ENCODE assay signal across 8 mouse cellular contexts in genomic region chr9:120866709-120867108, GRCm38 (mm10).
DNase-seq lines count a peak whose midpoint lies in the region; ATAC-seq and TF ChIP-seq lines count a peak whose summit lies in the region.

No protein-coding gene starts in this region.

- DNase-seq in intestine, embryonic 14.5 days (ENCODE audit: low spot score), result peak; percentile 59
- DNase-seq in CD4-positive, CD25-positive, alpha-beta regulatory T cell, adult 2 months (ENCODE audit: low read depth, low spot score), result peak; percentile 62
- peak; percentile 34 to 53 for DNase-seq in cerebellum, postnatal 25 days
- peak; percentile 76 to 85 for DNase-seq in natural killer cell, adult 2 months (ENCODE audit: low spot score in 2 of 2)
- no peak for DNase-seq in gastrocnemius, postnatal 25 days

- H3K27ac ChIP-seq in intestine, embryonic 14.5 days (ENCODE audit: low read depth), result 0 out of 2 replicates have a peak overlapping the region, but pooled peaks have one; percentile 16
- H3K27ac ChIP-seq in intestine, postnatal 0 days (ENCODE audit: low read depth, low read length), result no peak overlapping the region
- H3K27ac ChIP-seq in heart, embryonic 15.5 days, result peak overlapping the region; percentile 86
- H3K27ac ChIP-seq in limb, embryonic 13.5 days, result peak overlapping the region; percentile 84; the same call in 1 of the 2 replicates

- no peak overlapping the region for H3K9ac ChIP-seq in intestine, embryonic 14.5 days (ENCODE audit: low read length)
- H3K9ac ChIP-seq in intestine, postnatal 0 days (ENCODE audit: low read depth, low read length), result no peak overlapping the region
- no peak overlapping the region for H3K9ac ChIP-seq in heart, embryonic 15.5 days
- peak overlapping the region; percentile 43; the same call in 1 of the 2 replicates for H3K9ac ChIP-seq in limb, embryonic 13.5 days

- no peaks in the 10 kb centered on the region for H3K36me3 ChIP-seq in intestine, embryonic 14.5 days (ENCODE audit: control insufficient read depth, insufficient read depth, low read length)
- H3K36me3 ChIP-seq in intestine, postnatal 0 days (ENCODE audit: control insufficient read depth, insufficient read depth), result no peaks in the 10 kb centered on the region
- H3K36me3 ChIP-seq in heart, embryonic 15.5 days, result no peaks in the 10 kb centered on the region
- H3K36me3 ChIP-seq in limb, embryonic 13.5 days, result no peaks in the 10 kb centered on the region

- WGBS in intestine, embryonic 14.5 days, result 39% methylated on average over 4 of the region's 4 CpGs
- WGBS in intestine, postnatal 0 days, result 51% methylated on average over 4 of the region's 4 CpGs
- WGBS in heart, embryonic 15.5 days, result 10% methylated on average over 4 of the region's 4 CpGs
- 41% methylated on average over 4 of the region's 4 CpGs for WGBS in limb, embryonic 13.5 days

- no peaks in the 10 kb centered on the region for H3K27me3 ChIP-seq in intestine, embryonic 14.5 days (replicated peaks; ENCODE audit: control insufficient read depth, insufficient read depth, low read length)
- H3K27me3 ChIP-seq in intestine, postnatal 0 days (replicated peaks; ENCODE audit: control insufficient read depth, insufficient read depth, low read length), result no peaks in the 10 kb centered on the region
- no peaks in the 10 kb centered on the region for H3K27me3 ChIP-seq in heart, embryonic 15.5 days
- no peaks in the 10 kb centered on the region for H3K27me3 ChIP-seq in limb, embryonic 13.5 days

- no peak overlapping the region for H3K4me2 ChIP-seq in intestine, embryonic 14.5 days (ENCODE audit: low read length)
- no peak overlapping the region for H3K4me2 ChIP-seq in intestine, postnatal 0 days (replicated peaks; ENCODE audit: low read depth)
- H3K4me2 ChIP-seq in heart, embryonic 15.5 days, result peak overlapping the region; percentile 26
- H3K4me2 ChIP-seq in limb, embryonic 13.5 days (replicated peaks), result no peak overlapping the region; the same call in 1 of the 2 replicates

- no peaks in the 10 kb centered on the region for H3K9me3 ChIP-seq in intestine, embryonic 14.5 days (ENCODE audit: control insufficient read depth, low read length)
- no peaks in the 10 kb centered on the region for H3K9me3 ChIP-seq in intestine, postnatal 0 days (ENCODE audit: control insufficient read depth)
- no peaks in the 10 kb centered on the region for H3K9me3 ChIP-seq in heart, embryonic 15.5 days (replicated peaks)
- no peaks in the 10 kb centered on the region for H3K9me3 ChIP-seq in limb, embryonic 13.5 days

- no peak for TF ChIP-seq CTCF in intestine, postnatal 0 days (IDR thresholded peaks at IDR 0.05; ENCODE audit: low read depth)

- H3K4me3 ChIP-seq in intestine, embryonic 14.5 days (ENCODE audit: low read depth, low read length), result no peak overlapping the region
- H3K4me3 ChIP-seq in intestine, postnatal 0 days (ENCODE audit: low read depth, low read length), result no peak overlapping the region
- H3K4me3 ChIP-seq in heart, embryonic 15.5 days, result no peak overlapping the region
- no peak overlapping the region for H3K4me3 ChIP-seq in limb, embryonic 13.5 days

- ATAC-seq in intestine, embryonic 14.5 days (replicated peaks; ENCODE audit: low FRiP score, low TSS enrichment, low read depth), result no peak
- no peak for ATAC-seq in intestine, postnatal 0 days
- ATAC-seq in heart, embryonic 15.5 days (replicated peaks; ENCODE audit: insufficient number of reproducible peaks, insufficient read depth, low FRiP score, low read depth), result peak; percentile 56
- peak; percentile 51 for ATAC-seq in limb, embryonic 13.5 days (ENCODE audit: low FRiP score, low read depth)

- H3K4me1 ChIP-seq in intestine, embryonic 14.5 days (replicated peaks; ENCODE audit: control insufficient read depth, insufficient read depth, low read length), result peaks cover 20% of the 10 kb centered on the region
- no peaks in the 10 kb centered on the region for H3K4me1 ChIP-seq in intestine, postnatal 0 days (replicated peaks; ENCODE audit: control insufficient read depth, insufficient read depth, low read length)
- peaks cover 52% of the 10 kb centered on the region for H3K4me1 ChIP-seq in heart, embryonic 15.5 days (replicated peaks)
- H3K4me1 ChIP-seq in limb, embryonic 13.5 days, result peaks cover 56% of the 10 kb centered on the region

Comparison
In these comparisons a context has a peak if more than half of its experiments do, and no peak if none do; other contexts are left out.
1. ATAC-seq: peak in heart, embryonic 15.5 days (single experiment) and limb, embryonic 13.5 days (single experiment); none in intestine, embryonic 14.5 days (single experiment) and intestine, postnatal 0 days (single experiment).